Mouse (Mus musculus): ENCODE measurements around the gene Galnt14.

- no peak for TF ChIP-seq CTCF (IDR thresholded peaks at IDR 0.05; ENCODE audit: control insufficient read depth, insufficient read depth, low read length)
- no peak for TF ChIP-seq POLR2A (IDR thresholded peaks at IDR 0.05; ENCODE audit: borderline replicate concordance, control insufficient read depth, low read depth, low read length)
Observed at GRCm38 (mm10) chr17:73560208-73560784, 150.0 kb downstream of the Galnt14 start.
